Mouse (Mus musculus) cerebellum, adult 2 months (tissue): ENCODE data around the gene Klhl18.

Source experiments
- CTCF ChIP-seq: fragments of 200-500 bp; IDR thresholded peaks from 2 replicates; pipeline ENCODE4 v1.5.1; 2011; ENCODE audit warnings: low read depth, mild to moderate bottlenecking, control low read depth, low read length, moderate library complexity, borderline replicate concordance; ENCODE audit not compliant: insufficient read depth
- POLR2A ChIP-seq: fragments of 200-500 bp; IDR thresholded peaks from 2 replicates; pipeline ENCODE4 v1.6.1; 2011; ENCODE audit warnings: low read length, control low read depth, borderline replicate concordance; ENCODE audit not compliant: insufficient read depth

- TF ChIP-seq CTCF, result no peak
- TF ChIP-seq POLR2A, result no peak
These were observed 36.4 kb downstream of the Klhl18 start for GRCm38 (mm10) chr9:110440049-110440448.
